8 mouse cellular contexts compared by ENCODE assay signal in the genomic region with DNA sequence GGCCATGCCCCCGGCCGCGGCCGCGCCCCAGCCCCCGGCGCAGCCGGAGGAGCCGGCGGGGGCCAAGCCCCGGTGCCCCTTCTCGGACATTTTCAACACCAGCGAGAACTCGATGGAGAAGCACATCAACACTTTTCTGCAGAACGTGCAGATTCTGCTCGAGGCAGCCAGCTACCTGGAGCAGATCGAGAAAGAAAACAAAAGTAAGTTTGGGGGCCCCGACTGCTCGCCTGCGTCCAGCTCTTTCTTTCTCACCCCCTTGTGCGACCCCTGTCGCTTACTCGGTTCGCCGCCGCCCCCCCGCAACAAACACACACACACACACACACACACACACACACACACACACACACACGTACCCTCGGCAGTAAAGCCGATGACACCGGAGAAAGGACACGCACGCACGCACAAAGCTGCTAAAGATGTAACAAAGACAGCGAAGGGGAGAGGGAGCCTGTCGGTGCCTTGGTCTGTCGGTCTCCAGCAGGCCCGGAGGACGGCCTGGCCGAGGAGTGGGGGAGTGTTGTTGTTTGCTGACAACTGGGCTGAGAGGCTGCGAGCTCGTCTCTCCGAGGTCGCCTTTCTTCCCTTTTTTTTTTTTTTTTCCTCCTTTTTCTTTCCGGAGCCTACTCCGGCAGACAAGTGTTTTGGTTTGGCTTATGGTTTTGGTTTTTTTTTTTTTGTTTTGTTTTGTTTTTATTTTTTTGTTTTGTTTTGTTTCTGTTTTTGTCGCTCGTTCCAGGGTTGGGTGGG. TPM values are rescaled to one million over a fixed set of nuclear protein-coding genes. Genes with fewer than 3 reads are reported as not detected.
A peak's percentile ranks its signal among the peaks of the same experiment; 100 is the strongest.
DNase-seq lines count a peak whose midpoint lies in the region; ATAC-seq and TF ChIP-seq lines count a peak whose summit lies in the region.

No protein-coding gene starts in this region.

- peaks cover 7% of the 10 kb centered on the region; the same call in 1 of the 2 replicates for H3K79me2 ChIP-seq in liver, adult 2 months (ENCODE audit: control insufficient read depth, insufficient read depth, low read length)

- no peaks in the 10 kb centered on the region for H3K9me3 ChIP-seq in forebrain, embryonic 12.5 days
- no peaks in the 10 kb centered on the region for H3K9me3 ChIP-seq in hindbrain, embryonic 13.5 days
- H3K9me3 ChIP-seq in neural tube, embryonic 11.5 days (ENCODE audit: control insufficient read depth, low read length), result no peaks in the 10 kb centered on the region

- peaks cover 7% of the 10 kb centered on the region for H3K4me1 ChIP-seq in bone marrow, adult 2 months (ENCODE audit: control insufficient read depth, insufficient read depth, low read length)
- H3K4me1 ChIP-seq in forebrain, embryonic 12.5 days, result peaks cover 37% of the 10 kb centered on the region
- H3K4me1 ChIP-seq in hindbrain, embryonic 13.5 days (replicated peaks), result peaks cover 30% of the 10 kb centered on the region
- H3K4me1 ChIP-seq in liver, adult 2 months (ENCODE audit: control insufficient read depth, insufficient read depth, low read length), result no peaks in the 10 kb centered on the region
- H3K4me1 ChIP-seq in neural tube, embryonic 11.5 days (ENCODE audit: control insufficient read depth, insufficient read depth, low read length), result peaks cover 8% of the 10 kb centered on the region

- TF ChIP-seq POLR2A in bone marrow, adult 2 months (IDR thresholded peaks at IDR 0.05; ENCODE audit: borderline replicate concordance, control insufficient read depth, low read depth, low read length), result peak; percentile 63; the same call in 1 of the 2 replicates
- no peak for TF ChIP-seq POLR2A in liver, adult 2 months (IDR thresholded peaks at IDR 0.05; ENCODE audit: extremely low read depth, insufficient read depth, low read length)

- H3K4me3 ChIP-seq in bone marrow, adult 2 months (replicated peaks; ENCODE audit: control insufficient read depth, low read depth, low read length), result peak overlapping the region; percentile 88
- peak overlapping the region; percentile 90 for H3K4me3 ChIP-seq in forebrain, embryonic 12.5 days (replicated peaks)
- peak overlapping the region; percentile 98 for H3K4me3 ChIP-seq in hindbrain, embryonic 13.5 days
- H3K4me3 ChIP-seq in liver, adult 2 months (ENCODE audit: insufficient read depth, low read depth, low read length), result peak overlapping the region; percentile 89
- H3K4me3 ChIP-seq in neural tube, embryonic 11.5 days (ENCODE audit: low read depth, low read length), result peak overlapping the region; percentile 83

- WGBS in bone marrow, adult 2 months, result under 1% methylated on average over 48 of the region's 48 CpGs
- WGBS in forebrain, embryonic 12.5 days, result 0% methylated on average over 41 of the region's 48 CpGs
- WGBS in hindbrain, embryonic 13.5 days, result under 1% methylated on average over 48 of the region's 48 CpGs
- under 1% methylated on average over 47 of the region's 48 CpGs for WGBS in liver, adult 2 months
- under 1% methylated on average over 47 of the region's 48 CpGs for WGBS in neural tube, embryonic 11.5 days

- DNase-seq in cerebellum, adult 18-20 months, result peak; percentile 60 to 63
- DNase-seq in liver, adult 2 months (ENCODE audit: extremely low read depth, low read depth, low spot score), result peak; percentile 41
- DNase-seq in neural tube, embryonic 11.5 days (ENCODE audit: low spot score), result peak; percentile 60
- DNase-seq in testis, postnatal 14 days (ENCODE audit: low spot score), result peak; percentile 62

- no peaks in the 10 kb centered on the region for H3K36me3 ChIP-seq in forebrain, embryonic 12.5 days (replicated peaks)
- H3K36me3 ChIP-seq in hindbrain, embryonic 13.5 days, result no peaks in the 10 kb centered on the region
- no peaks in the 10 kb centered on the region for H3K36me3 ChIP-seq in liver, adult 2 months (ENCODE audit: control insufficient read depth, insufficient read depth, low read length)
- no peaks in the 10 kb centered on the region for H3K36me3 ChIP-seq in neural tube, embryonic 11.5 days (ENCODE audit: control insufficient read depth, insufficient read depth, low read length)

- H3K4me2 ChIP-seq in forebrain, embryonic 12.5 days, result peak overlapping the region; percentile 93
- peak overlapping the region; percentile 80 for H3K4me2 ChIP-seq in hindbrain, embryonic 13.5 days
- peak overlapping the region; percentile 97 for H3K4me2 ChIP-seq in neural tube, embryonic 11.5 days (ENCODE audit: low read depth)

- H3K9ac ChIP-seq in forebrain, embryonic 12.5 days, result peak overlapping the region; percentile 94
- H3K9ac ChIP-seq in hindbrain, embryonic 13.5 days, result peak overlapping the region; percentile 93
- H3K9ac ChIP-seq in liver, adult 2 months (ENCODE audit: low read depth, low read length), result peak overlapping the region; percentile 84
- H3K9ac ChIP-seq in neural tube, embryonic 11.5 days (ENCODE audit: low read length), result peak overlapping the region; percentile 83

- no peaks in the 10 kb centered on the region; the same call in 1 of the 2 replicates for H3K27me3 ChIP-seq in forebrain, embryonic 12.5 days
- no peaks in the 10 kb centered on the region for H3K27me3 ChIP-seq in hindbrain, embryonic 13.5 days
- no peaks in the 10 kb centered on the region for H3K27me3 ChIP-seq in liver, adult 2 months (ENCODE audit: control insufficient read depth, insufficient read depth, low read length)
- H3K27me3 ChIP-seq in neural tube, embryonic 11.5 days (ENCODE audit: control insufficient read depth, insufficient read depth, low read length), result no peaks in the 10 kb centered on the region

- H3K27ac ChIP-seq in bone marrow, adult 2 months (ENCODE audit: control insufficient read depth, insufficient read depth, low read depth, low read length, poor library complexity), result peak overlapping the region; percentile 93
- H3K27ac ChIP-seq in forebrain, embryonic 12.5 days, result peak overlapping the region; percentile 98
- peak overlapping the region; percentile 98 for H3K27ac ChIP-seq in hindbrain, embryonic 13.5 days
- H3K27ac ChIP-seq in liver, adult 2 months (replicated peaks; ENCODE audit: insufficient read depth, low read depth, low read length), result peak overlapping the region; percentile 6
- H3K27ac ChIP-seq in neural tube, embryonic 11.5 days (ENCODE audit: low read depth, low read length), result peak overlapping the region; percentile 91

- no peak for ATAC-seq in cerebellum, adult (ENCODE audit: insufficient number of reproducible peaks, low FRiP score, low TSS enrichment)
- ATAC-seq in forebrain, embryonic 12.5 days (ENCODE audit: low FRiP score), result no peak
- no peak for ATAC-seq in hindbrain, embryonic 13.5 days (ENCODE audit: low FRiP score)
- ATAC-seq in neural tube, embryonic 11.5 days (ENCODE audit: insufficient read depth, low FRiP score, low TSS enrichment), result no peak

- TF ChIP-seq CTCF in bone marrow, adult 2 months (IDR thresholded peaks at IDR 0.05; ENCODE audit: control insufficient read depth, insufficient read depth, low read length), result no peak
- no peak for TF ChIP-seq CTCF in liver, adult 2 months (IDR thresholded peaks at IDR 0.05; ENCODE audit: low read depth, low read length)

RNA-seq across cellular contexts. Expression of a gene that starts 0.6 kb away (rescaled TPM):
- 32.4 and 39.2 TPM in 2 replicates for polyA plus RNA-seq in bone marrow, adult 2 months (2011; ENCODE audit: insufficient read depth, insufficient read length, low replicate concordance, missing spikeins)
- polyA plus RNA-seq in forebrain, embryonic 12.5 days (2016; fragmentation: Nextera tagmentation; extraction: Ambion mirVana), result 54.8 and 62.4 TPM in 2 replicates
- polyA plus RNA-seq in hindbrain, embryonic 13.5 days (2015; fragmentation: Nextera tagmentation; extraction: Ambion mirVana), result 39.7 and 54.5 TPM in 2 replicates
- 16.0 and 16.1 TPM in 2 replicates for total RNA-seq in liver, adult 2 months (2014; rRNA removed)
- polyA plus RNA-seq in liver, adult 2 months (2012; rRNA removed), result 11.8 and 15.7 TPM in 2 replicates
- polyA plus RNA-seq in neural tube, embryonic 11.5 days (2014; fragmentation: Nextera tagmentation; extraction: Ambion mirVana), result 56.4 and 58.4 TPM in 2 replicates

Comparison
In these comparisons a context has a peak if more than half of its experiments do, and no peak if none do; other contexts are left out.
1. H3K27ac ChIP-seq: peak in every context shown above with its lines; median percentile 98 in forebrain, embryonic 12.5 days; 98 in hindbrain, embryonic 13.5 days; 93 in bone marrow, adult 2 months; 91 in neural tube, embryonic 11.5 days; 6 in liver, adult 2 months.